Mouse (Mus musculus) hindbrain, embryonic 15.5 days (tissue): ENCODE measurements around the gene Opalin. TPM values are rescaled to one million over a fixed set of nuclear protein-coding genes. Genes with fewer than 3 reads are reported as not detected.

Experiments used
- ATAC-seq: fragments of 200-750 bp; cut with Nextera tagmentation; 2 replicates; pipeline ENCODE4 v1.8.0; 2017; ENCODE audit warnings: low read depth, moderate number of reproducible peaks, moderate TSS enrichment; ENCODE audit not compliant: low FRiP score
- H3K27ac ChIP-seq: fragments of 300-500 bp; sonication (generic); replicated peaks from 2 replicates; pipeline ENCODE4 v1.5.1; 2015; ENCODE audit warnings: mild to moderate bottlenecking, inconsistent platforms
- H3K27me3 ChIP-seq: fragments of 300-500 bp; sonication (generic); 2 replicates; pipeline ENCODE4 v1.6.1; 2015; ENCODE audit warnings: control low read depth, inconsistent platforms
- H3K36me3 ChIP-seq: fragments of 300-500 bp; sonication (generic); 2 replicates; pipeline ENCODE4 v1.6.1; 2015; ENCODE audit warnings: control low read depth, inconsistent platforms
- H3K4me1 ChIP-seq: fragments of 300-500 bp; sonication (generic); replicated peaks from 2 replicates; pipeline ENCODE4 v1.6.1; 2015; ENCODE audit warnings: control low read depth, inconsistent platforms
- H3K4me2 ChIP-seq: fragments of 300-500 bp; sonication (generic); 2 replicates; pipeline ENCODE4 v1.6.1; 2015; ENCODE audit warnings: moderate library complexity, mild to moderate bottlenecking, inconsistent platforms
- H3K4me3 ChIP-seq: fragments of 300-500 bp; sonication (generic); 2 replicates; pipeline ENCODE4 v1.5.1; 2015; ENCODE audit warnings: mild to moderate bottlenecking, inconsistent platforms
- H3K9ac ChIP-seq: fragments of 300-500 bp; sonication (generic); 2 replicates; pipeline ENCODE4 v1.6.1; 2015; ENCODE audit warnings: inconsistent platforms
- H3K9me3 ChIP-seq: fragments of 300-500 bp; sonication (generic); 2 replicates; pipeline ENCODE4 v1.6.1; 2016; ENCODE audit warnings: control low read depth, inconsistent platforms
- WGBS: fragments of 180-500 bp; shearing (Covaris S2); methylation state at CpG from one replicate; pipeline ENCODE4 v1.1.7; 2015; 5-methylcytosine and 5-hydroxymethylcytosine counted together
- polyA plus RNA-seq: library from polyadenylated mRNA; unstranded; fragments of >200 nt; fragmentation: Nextera tagmentation; extraction: Ambion mirVana; gene quantifications from 2 replicates; pipeline ENCODE4 v1.2.1, GENCODE M21; 2015

Gene Opalin
- polyA plus RNA-seq, 1 experiment from 2014 or later = not detected

- H3K36me3 ChIP-seq = no peaks in the 10 kb centered on the region
- no peak overlapping the region for H3K9ac ChIP-seq
- peaks cover 24% of the 10 kb centered on the region for H3K4me1 ChIP-seq
- no peak overlapping the region for H3K4me3 ChIP-seq
- peaks cover 12% of the 10 kb centered on the region for H3K27me3 ChIP-seq
- H3K9me3 ChIP-seq = no peaks in the 10 kb centered on the region
- no peak overlapping the region for H3K27ac ChIP-seq
- no peak overlapping the region for H3K4me2 ChIP-seq
- 40% methylated on average over 8 of the region's 8 CpGs for WGBS
- no peak for ATAC-seq
Observed at GRCm38 (mm10) chr19:41104922-41105321, 28.0 kb upstream of the Opalin start.

GRCm38 (mm10) chr19:41101390-41101789 is 24.5 kb upstream of the Opalin start:
- H3K27ac ChIP-seq = no peak overlapping the region
- peaks cover 11% of the 10 kb centered on the region for H3K4me1 ChIP-seq
- peaks cover 11% of the 10 kb centered on the region for H3K27me3 ChIP-seq
- no peaks in the 10 kb centered on the region for H3K9me3 ChIP-seq
- no peak overlapping the region for H3K4me2 ChIP-seq
- H3K9ac ChIP-seq = no peak overlapping the region
- H3K4me3 ChIP-seq = no peak overlapping the region
- WGBS = 45% methylated on average over 8 of the region's 8 CpGs
- peak; percentile 84 for ATAC-seq
- H3K36me3 ChIP-seq = no peaks in the 10 kb centered on the region

- peak; percentile 35 for ATAC-seq
- Histone ChIP-seq H3K4me1 (peaks cover 11% of the 10 kb centered on the region), H3K27me3 (peaks cover 7% of the 10 kb centered on the region), H3K27ac (no peak overlapping the region), H3K4me2 (no peak overlapping the region), H3K9ac (no peak overlapping the region), H3K4me3 (no peak overlapping the region), H3K36me3 (no peaks in the 10 kb centered on the region), H3K9me3 (no peaks in the 10 kb centered on the region)
- WGBS = 70% methylated on average over 7 of the region's 7 CpGs
Observed at GRCm38 (mm10) chr19:41100863-41101262, 23.9 kb upstream of the Opalin start.

GRCm38 (mm10) chr19:41097038-41097437 is 20.1 kb upstream of the Opalin start:
- ATAC-seq = no peak
- Histone ChIP-seq H3K4me1 (peaks cover 11% of the 10 kb centered on the region), H3K9me3 (no peaks in the 10 kb centered on the region), H3K27ac (no peak overlapping the region), H3K9ac (no peak overlapping the region), H3K4me3 (no peak overlapping the region), H3K27me3 (0 out of 2 replicates have a peak, but pooled peaks cover 3% of the 10 kb centered on the region), H3K36me3 (no peaks in the 10 kb centered on the region), H3K4me2 (no peak overlapping the region)
- 37% methylated on average over 4 of the region's 4 CpGs for WGBS

- ATAC-seq = no peak
- no peak overlapping the region for H3K9ac ChIP-seq
- H3K27ac ChIP-seq = no peak overlapping the region
- 85% methylated on average over 2 of the region's 2 CpGs for WGBS
- H3K4me2 ChIP-seq = no peak overlapping the region
- no peaks in the 10 kb centered on the region for H3K36me3 ChIP-seq
- H3K4me3 ChIP-seq = no peak overlapping the region
- no peaks in the 10 kb centered on the region for H3K9me3 ChIP-seq
- no peaks in the 10 kb centered on the region for H3K4me1 ChIP-seq
- peaks cover 16% of the 10 kb centered on the region; the same call in 1 of the 2 replicates for H3K27me3 ChIP-seq
Observed at GRCm38 (mm10) chr19:41091901-41092300, 15.0 kb upstream of the Opalin start.

GRCm38 (mm10) chr19:41089833-41090232 is 12.9 kb upstream of the Opalin start:
- Histone ChIP-seq H3K9ac (no peak overlapping the region), H3K4me1 (no peaks in the 10 kb centered on the region), H3K36me3 (no peaks in the 10 kb centered on the region), H3K27ac (no peak overlapping the region), H3K27me3 (peaks cover 16% of the 10 kb centered on the region; the same call in 1 of the 2 replicates), H3K4me2 (no peak overlapping the region), H3K9me3 (no peaks in the 10 kb centered on the region), H3K4me3 (no peak overlapping the region)
- 11% methylated on average over 5 of the region's 5 CpGs for WGBS
- ATAC-seq = peak; percentile 50; the same call in 1 of the 2 replicates

GRCm38 (mm10) chr19:41088491-41088890 is 11.6 kb upstream of the Opalin start:
- 41% methylated on average over 18 of the region's 18 CpGs for WGBS
- no peak overlapping the region for H3K27ac ChIP-seq
- ATAC-seq = no peak
- H3K9ac ChIP-seq = peak overlapping the region; percentile 9; the same call in 1 of the 2 replicates
- H3K27me3 ChIP-seq = peaks cover 16% of the 10 kb centered on the region; the same call in 1 of the 2 replicates
- no peak overlapping the region for H3K4me2 ChIP-seq
- H3K36me3 ChIP-seq = no peaks in the 10 kb centered on the region
- H3K4me1 ChIP-seq = no peaks in the 10 kb centered on the region
- H3K4me3 ChIP-seq = no peak overlapping the region
- no peaks in the 10 kb centered on the region for H3K9me3 ChIP-seq

- no peak for ATAC-seq
- H3K9ac ChIP-seq = no peak overlapping the region
- H3K36me3 ChIP-seq = no peaks in the 10 kb centered on the region
- no peak overlapping the region for H3K27ac ChIP-seq
- peaks cover 16% of the 10 kb centered on the region; the same call in 1 of the 2 replicates for H3K27me3 ChIP-seq
- WGBS = 54% methylated on average over 4 of the region's 4 CpGs
- no peaks in the 10 kb centered on the region for H3K4me1 ChIP-seq
- no peak overlapping the region for H3K4me3 ChIP-seq
- H3K9me3 ChIP-seq = no peaks in the 10 kb centered on the region
- no peak overlapping the region for H3K4me2 ChIP-seq
Observed at GRCm38 (mm10) chr19:41087901-41088300, 11.0 kb upstream of the Opalin start.

- Histone ChIP-seq H3K4me2 (no peak overlapping the region), H3K9ac (no peak overlapping the region), H3K36me3 (no peaks in the 10 kb centered on the region), H3K4me1 (0 out of 2 replicates have a peak, but pooled peaks cover 2% of the 10 kb centered on the region), H3K4me3 (no peak overlapping the region), H3K27ac (no peak overlapping the region), H3K9me3 (no peaks in the 10 kb centered on the region), H3K27me3 (peaks cover 16% of the 10 kb centered on the region; the same call in 1 of the 2 replicates)
- 3% methylated on average over 2 of the region's 2 CpGs for WGBS
- ATAC-seq = peak; percentile 74
Observed at GRCm38 (mm10) chr19:41086700-41087099, 9.8 kb upstream of the Opalin start.

GRCm38 (mm10) chr19:41086289-41086688 is 9.4 kb upstream of the Opalin start:
- Histone ChIP-seq H3K9me3 (no peaks in the 10 kb centered on the region), H3K9ac (no peak overlapping the region), H3K4me3 (no peak overlapping the region), H3K27me3 (peaks cover 16% of the 10 kb centered on the region; the same call in 1 of the 2 replicates), H3K27ac (no peak overlapping the region), H3K4me2 (no peak overlapping the region), H3K36me3 (no peaks in the 10 kb centered on the region), H3K4me1 (peaks cover 6% of the 10 kb centered on the region; the same call in 1 of the 2 replicates)
- 88% methylated on average over 6 of the region's 6 CpGs for WGBS
- ATAC-seq = no peak

GRCm38 (mm10) chr19:41083646-41084045 is 6.7 kb upstream of the Opalin start:
- H3K9me3 ChIP-seq = no peaks in the 10 kb centered on the region
- H3K27ac ChIP-seq = no peak overlapping the region
- H3K9ac ChIP-seq = no peak overlapping the region
- peaks cover 7% of the 10 kb centered on the region; the same call in 1 of the 2 replicates for H3K4me1 ChIP-seq
- 95% methylated on average over 14 of the region's 14 CpGs for WGBS
- H3K36me3 ChIP-seq = no peaks in the 10 kb centered on the region
- no peak for ATAC-seq
- peaks cover 11% of the 10 kb centered on the region; the same call in 1 of the 2 replicates for H3K27me3 ChIP-seq
- no peak overlapping the region for H3K4me3 ChIP-seq
- no peak overlapping the region for H3K4me2 ChIP-seq

- no peaks in the 10 kb centered on the region for H3K9me3 ChIP-seq
- no peak overlapping the region for H3K4me3 ChIP-seq
- peaks cover 7% of the 10 kb centered on the region; the same call in 1 of the 2 replicates for H3K4me1 ChIP-seq
- no peak overlapping the region for H3K27ac ChIP-seq
- no peaks in the 10 kb centered on the region for H3K36me3 ChIP-seq
- H3K4me2 ChIP-seq = no peak overlapping the region
- no peak for ATAC-seq
- WGBS = 14% methylated on average over 3 of the region's 3 CpGs
- no peaks in the 10 kb centered on the region for H3K27me3 ChIP-seq
- no peak overlapping the region for H3K9ac ChIP-seq
Observed at GRCm38 (mm10) chr19:41081589-41081988, 4.7 kb upstream of the Opalin start.
